Mouse (Mus musculus) kidney, postnatal 4 days (tissue): ENCODE measurements around the gene Gm29427.

Experiments used
- DNase-seq, 2 experiments: peaks; one replicate each; pipeline ENCODE4 v3.0.0; 2021; ENCODE audit warnings: mixed read lengths in 2 of 2

Gm29427 gene

DNA sequence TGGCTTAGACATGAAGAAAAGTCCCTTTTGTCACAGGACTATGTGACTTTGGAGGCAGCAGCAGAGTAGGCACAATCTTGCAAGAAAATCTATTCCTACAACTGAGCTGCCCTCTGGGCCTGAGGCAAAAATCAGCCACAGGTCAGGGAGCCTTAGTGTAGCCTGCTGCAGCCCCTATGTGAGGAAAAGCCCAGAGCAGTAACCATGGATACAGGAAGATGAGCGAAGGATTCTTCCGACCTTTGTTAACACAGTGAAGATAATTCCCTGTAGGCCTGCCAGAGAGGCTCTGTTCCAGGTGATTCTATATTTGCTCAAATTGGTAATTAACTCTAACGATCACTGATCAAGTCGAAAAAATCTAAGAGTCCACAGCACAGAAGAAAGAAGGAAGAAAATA, 71.5 kb downstream of the Gm29427 start:
- no peak for DNase-seq

DNA sequence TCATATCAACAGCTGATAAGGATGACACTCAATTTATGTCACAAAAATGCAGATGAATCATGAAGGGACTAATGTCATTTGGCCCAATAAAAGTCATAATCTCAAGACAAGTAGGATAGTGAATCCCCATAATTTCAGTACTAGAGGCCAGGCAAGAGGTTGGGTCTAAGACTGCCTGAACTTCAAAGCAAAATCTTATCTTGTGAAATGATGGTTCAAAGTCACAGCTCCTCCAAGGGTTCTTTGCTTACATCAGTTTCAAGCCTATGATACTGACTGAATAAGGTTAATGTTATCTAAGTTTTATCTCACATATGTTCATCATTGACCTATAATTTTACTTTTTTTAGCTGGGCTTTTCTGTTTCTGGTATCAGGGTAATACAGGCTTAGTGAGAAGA, 74.6 kb downstream of the Gm29427 start:
- DNase-seq, result no peak

DNA sequence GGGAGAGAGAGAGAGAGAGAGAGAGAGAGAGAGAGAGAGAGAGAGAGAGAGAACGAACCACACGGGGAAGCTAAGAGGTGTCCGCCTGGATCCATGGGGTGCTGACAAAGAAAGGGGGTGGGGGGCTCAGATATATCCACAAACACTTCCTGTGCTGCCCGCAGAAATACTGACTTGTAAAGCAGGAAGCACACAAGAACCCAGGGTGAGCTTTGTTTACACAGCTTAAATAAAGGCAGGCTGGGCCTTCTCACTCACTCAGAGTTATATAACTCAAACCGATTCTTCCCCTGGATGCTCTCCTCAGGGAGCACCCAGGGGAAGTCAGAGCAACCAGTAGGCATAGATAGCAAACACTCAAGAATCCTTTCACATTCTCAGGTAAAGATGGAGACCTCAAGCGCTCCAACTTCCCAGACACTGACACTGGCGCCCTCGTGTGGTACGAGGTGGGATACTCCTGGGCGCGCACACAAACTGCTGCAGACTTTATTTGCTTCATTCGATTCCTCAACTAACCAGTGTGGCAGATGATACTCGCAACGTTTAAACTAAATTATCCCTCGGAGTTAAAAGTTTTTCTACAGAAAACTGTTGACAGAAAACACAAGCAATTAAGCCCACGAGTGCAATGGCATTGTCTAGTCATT, 81.7 kb downstream of the Gm29427 start:
- peak; percentile 86 to 87 for DNase-seq

GRCm38 (mm10) chr1:130633316-130633715, 82.3 kb downstream of the Gm29427 start:
- DNase-seq, result no peak

DNA sequence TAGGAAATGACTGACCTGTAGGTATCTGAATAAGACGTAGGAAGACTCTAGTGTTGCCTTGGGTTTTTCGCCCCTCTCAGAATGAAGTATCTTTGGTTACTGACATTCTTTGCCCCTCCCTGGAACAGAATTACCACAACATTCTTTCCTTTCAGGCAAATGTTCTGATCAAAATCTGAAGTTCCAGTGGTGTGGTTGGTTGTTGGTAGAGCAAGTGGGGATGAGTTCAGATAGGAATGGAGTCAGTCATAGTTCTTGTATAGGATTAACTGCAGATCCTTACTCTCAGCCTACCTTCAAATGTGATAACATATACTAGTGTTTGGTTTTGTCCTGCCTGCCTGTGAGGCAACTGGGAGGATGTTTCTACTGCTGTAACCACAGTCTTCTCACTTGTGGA, 86.1 kb downstream of the Gm29427 start, which contains the start of gene Zp3r:
TSS of gene Zp3r (minus strand) at position 101 of the 400 bp plus-strand sequence.
- DNase-seq, result no peak
